Mouse (Mus musculus): ENCODE results near the gene Sdc4.

The Sdc4 gene

GRCm38 (mm10) chr2:164403396-164404081 is 40.1 kb downstream of the Sdc4 start:
- DNase-seq (ENCODE audit: low spot score in 2 of 2): peak; percentile 39 to 57

- DNase-seq (ENCODE audit: low spot score in 2 of 2): peak; percentile 45 to 55
Observed at GRCm38 (mm10) chr2:164402906-164403305, 40.8 kb downstream of the Sdc4 start, which contains the start of gene Rbpjl. Rbpjl (plus strand) TSS chr2:164403141.

GRCm38 (mm10) chr2:164396911-164397310 is 46.8 kb downstream of the Sdc4 start:
- DNase-seq (ENCODE audit: low spot score in 2 of 2): no peak

- no peak for DNase-seq (ENCODE audit: low spot score in 2 of 2)
Observed at GRCm38 (mm10) chr2:164396076-164396475, 47.6 kb downstream of the Sdc4 start.

- no peak for DNase-seq (ENCODE audit: low spot score in 2 of 2)
Observed at GRCm38 (mm10) chr2:164393126-164393525, 50.6 kb downstream of the Sdc4 start.

- peak; percentile 58 to 82 for DNase-seq (ENCODE audit: low spot score in 2 of 2)
Observed at GRCm38 (mm10) chr2:164389499-164389898, 54.2 kb downstream of the Sdc4 start.

GRCm38 (mm10) chr2:164389020-164389419 is 54.7 kb downstream of the Sdc4 start, which contains the start of gene Slpi:
Slpi (minus strand) TSS chr2:164389095.
- DNase-seq (ENCODE audit: low spot score in 2 of 2): peak; percentile 43 to 61

- DNase-seq (ENCODE audit: low spot score in 2 of 2): peak in 1 of 2 experiments; percentile 48
Observed at GRCm38 (mm10) chr2:164386953-164387352, 56.7 kb downstream of the Sdc4 start.

GRCm38 (mm10) chr2:164385927-164386763 is 57.5 kb downstream of the Sdc4 start:
- DNase-seq (ENCODE audit: low spot score in 2 of 2): peak in 1 of 2 experiments; percentile 37

GRCm38 (mm10) chr2:164383656-164384399 is 59.9 kb downstream of the Sdc4 start:
- DNase-seq (ENCODE audit: low spot score in 2 of 2): no peak

GRCm38 (mm10) chr2:164382971-164383370 is 60.7 kb downstream of the Sdc4 start:
- DNase-seq (ENCODE audit: low spot score in 2 of 2): no peak

GRCm38 (mm10) chr2:164381726-164382125 is 62.0 kb downstream of the Sdc4 start:
- no peak for DNase-seq (ENCODE audit: low spot score in 2 of 2)

GRCm38 (mm10) chr2:164377478-164378426 is 65.9 kb downstream of the Sdc4 start:
- DNase-seq (ENCODE audit: low spot score in 2 of 2): no peak
